ENCODE assay signal across 12 mouse cellular contexts in the genomic region with DNA sequence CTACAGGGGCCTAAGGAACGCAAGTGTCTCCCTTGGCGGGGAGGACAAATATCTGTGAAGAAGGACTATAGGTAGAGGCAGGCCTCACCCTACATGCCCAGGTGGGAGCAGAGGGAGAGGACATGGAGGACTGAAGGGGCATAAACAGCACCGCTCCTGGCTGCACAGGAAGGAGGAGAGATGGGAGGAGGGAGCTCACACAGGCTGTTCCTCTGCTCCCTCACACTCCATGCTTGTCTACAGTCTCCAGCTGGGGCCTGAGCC. TPM values are rescaled to one million over a fixed set of nuclear protein-coding genes. Genes with fewer than 3 reads are reported as not detected.
A peak's percentile ranks its signal among the peaks of the same experiment; 100 is the strongest.
DNase-seq lines count a peak whose midpoint lies in the region; ATAC-seq lines count a peak whose summit lies in the region.
"Had no signal": no experiment of that assay in that cellular context is flagged by ENCODE, and none has a peak within 500 bp of the region (broad histone marks: within the 10 kb centered on the region; RNA-seq: fewer than 3 reads in every experiment).

No protein-coding gene starts in this region.

- H3K9me3 ChIP-seq in heart, embryonic 13.5 days: peaks cover 5% of the 10 kb centered on the region; the same call in 1 of the 2 replicates
- H3K9me3 ChIP-seq in limb, embryonic 12.5 days: peaks cover 7% of the 10 kb centered on the region; the same call in 1 of the 2 replicates

- peak overlapping the region; percentile 78 for H3K27ac ChIP-seq in heart, embryonic 13.5 days (replicated peaks)
- peak overlapping the region; percentile 93 for H3K27ac ChIP-seq in limb, embryonic 12.5 days

- intact Hi-C loops in gastrocnemius, postnatal 36 days (cut with DNase I): no loop called here

- H3K4me3 ChIP-seq in heart, embryonic 13.5 days: no peak overlapping the region
- no peak overlapping the region for H3K4me3 ChIP-seq in limb, embryonic 12.5 days (replicated peaks)

- H3K9ac ChIP-seq in heart, embryonic 13.5 days: peak overlapping the region; percentile 59; the same call in 1 of the 2 replicates
- H3K9ac ChIP-seq in limb, embryonic 12.5 days (replicated peaks): no peak overlapping the region

- H3K27me3 ChIP-seq in heart, embryonic 13.5 days (replicated peaks): no peaks in the 10 kb centered on the region
- H3K27me3 ChIP-seq in limb, embryonic 12.5 days: no peaks in the 10 kb centered on the region

- H3K36me3 ChIP-seq in heart, embryonic 13.5 days: no peaks in the 10 kb centered on the region
- H3K36me3 ChIP-seq in limb, embryonic 12.5 days: no peaks in the 10 kb centered on the region

- ATAC-seq in heart, embryonic 13.5 days (ENCODE audit: extremely low read depth, insufficient number of reproducible peaks, low FRiP score, low TSS enrichment): 0 out of 2 replicates have a peak, but pooled peaks have one; percentile 20
- no peak for ATAC-seq in limb, embryonic 12.5 days (ENCODE audit: insufficient number of reproducible peaks, insufficient read depth, low FRiP score, low TSS enrichment, low read depth)
- ATAC-seq: lung, postnatal 0 days had no signal

- peak overlapping the region; percentile 57 for H3K4me2 ChIP-seq in heart, embryonic 13.5 days
- peak overlapping the region; percentile 42 for H3K4me2 ChIP-seq in limb, embryonic 12.5 days

- WGBS in heart, embryonic 13.5 days: 36% methylated on average over 3 of the region's 3 CpGs
- WGBS in limb, embryonic 12.5 days: 26% methylated on average over 3 of the region's 3 CpGs

- no peak for DNase-seq in heart, adult 18-20 months
- peak; percentile 15 for DNase-seq in thymus, postnatal 25 days
- no peak for DNase-seq in thymus, postnatal 0 days (ENCODE audit: low spot score)
- no peak for DNase-seq in gastrocnemius, postnatal 36 days
- DNase-seq in adrenal gland, postnatal 4 days (ENCODE audit: low spot score in 2 of 2): no peak
- no peak for DNase-seq in left cerebral cortex, adult 11 months (ENCODE audit: low spot score)
- DNase-seq: B cell, adult 2 months; kidney, adult 11 months; layer of hippocampus, postnatal 36 days had no signal

- H3K4me1 ChIP-seq in heart, embryonic 13.5 days: peaks cover 56% of the 10 kb centered on the region
- H3K4me1 ChIP-seq in limb, embryonic 12.5 days (replicated peaks): peaks cover 77% of the 10 kb centered on the region

RNA-seq across cellular contexts. Expression of a gene that starts 25.9 kb away (rescaled TPM):
- polyA plus RNA-seq in heart, embryonic 13.5 days (2015; fragmentation: Nextera tagmentation; extraction: Ambion mirVana): 6.3 and 6.4 TPM in 2 replicates
- 1 to 10 TPM; 1.6 to 3.3 TPM for total RNA-seq in heart, adult 18-20 months (2021)
- 3.6 and 3.7 TPM in 2 replicates for polyA plus RNA-seq in thymus, postnatal 0 days (2015; fragmentation: Nextera tagmentation; extraction: Ambion mirVana)
- polyA plus RNA-seq in limb, embryonic 12.5 days (2016; fragmentation: Nextera tagmentation; extraction: Ambion mirVana): 10.8 and 12.0 TPM in 2 replicates
- under 1 TPM; 0.48 to 0.54 TPM for total RNA-seq in gastrocnemius, postnatal 36 days (2021)
- total RNA-seq in adrenal gland, postnatal 4 days (2021): 10 to 100 TPM; 14.4 to 15.1 TPM

RNA-seq across cellular contexts. Expression of a gene that starts 58.6 kb away (rescaled TPM):
- polyA plus RNA-seq in heart, embryonic 13.5 days (2015; fragmentation: Nextera tagmentation; extraction: Ambion mirVana): 13.7 and 14.2 TPM in 2 replicates
- 1 to 10 TPM; 2.4 to 2.8 TPM for total RNA-seq in heart, adult 18-20 months (2021)
- 2.6 and 3.2 TPM in 2 replicates for polyA plus RNA-seq in thymus, postnatal 0 days (2015; fragmentation: Nextera tagmentation; extraction: Ambion mirVana)
- polyA plus RNA-seq in limb, embryonic 12.5 days (2016; fragmentation: Nextera tagmentation; extraction: Ambion mirVana): 80.4 and 85.1 TPM in 2 replicates
- total RNA-seq in gastrocnemius, postnatal 36 days (2021): 1 to 10 TPM; 3.4 to 3.7 TPM
- total RNA-seq in adrenal gland, postnatal 4 days (2021): 10 to 100 TPM; 19.5 to 21.8 TPM

Comparison
In these comparisons a context has a peak if more than half of its experiments do, and no peak if none do; other contexts are left out.
1. RNA of a gene that starts 58.6 kb away (total RNA-seq): 19.5 to 21.8 TPM in adrenal gland, postnatal 4 days; 3.4 to 3.7 TPM in gastrocnemius, postnatal 36 days and 2.4 to 2.8 TPM in heart, adult 18-20 months; every median in the first group is over 4 times any median in the second.